Mouse (Mus musculus) spleen, adult 2 months (tissue): ENCODE results near the gene Akap12. TPM values are rescaled to one million over a fixed set of nuclear protein-coding genes. Genes with fewer than 3 reads are reported as not detected.
A peak's percentile ranks its signal among the peaks of the same experiment; 100 is the strongest.

Source experiments
- DNase-seq, 2 experiments: peaks; one replicate each; pipeline versions ENCODE4 v3.0.0 to v3.0.0-alpha.2; 2012 to 2021; ENCODE audit warnings: low spot score in 2 of 2, low read depth in 1 of 2
- H3K27ac ChIP-seq: fragments of 200-500 bp; 2 replicates; pipeline ENCODE4 v1.5.1; 2012; ENCODE audit warnings: low read length, inconsistent platforms; ENCODE audit not compliant: insufficient read depth
- H3K27me3 ChIP-seq: fragments of 200-500 bp; 2 replicates; pipeline ENCODE4 v1.6.1; 2012; ENCODE audit warnings: mild to moderate bottlenecking, moderate library complexity, low read length, inconsistent platforms; ENCODE audit not compliant: control insufficient read depth, insufficient read depth
- H3K36me3 ChIP-seq: fragments of 200-500 bp; 2 replicates; pipeline ENCODE4 v1.6.1; 2012; ENCODE audit warnings: mild to moderate bottlenecking, low read length, inconsistent platforms; ENCODE audit not compliant: control insufficient read depth, insufficient read depth
- H3K4me1 ChIP-seq: fragments of 200-500 bp; 2 replicates; pipeline ENCODE4 v1.6.1; 2011; ENCODE audit warnings: inconsistent platforms; ENCODE audit not compliant: control insufficient read depth, insufficient read depth, insufficient read length
- H3K4me3 ChIP-seq: fragments of 200-500 bp; 2 replicates; pipeline ENCODE4 v1.5.1; 2011; ENCODE audit warnings: mild to moderate bottlenecking, inconsistent platforms; ENCODE audit not compliant: insufficient read depth, insufficient read length; ENCODE audit errors: extremely low read depth
- CTCF ChIP-seq: fragments of 200-500 bp; IDR thresholded peaks from 2 replicates; pipeline ENCODE4 v1.5.1; 2011; ENCODE audit warnings: mild to moderate bottlenecking, inconsistent platforms; ENCODE audit not compliant: insufficient read depth, insufficient read length, insufficient replicate concordance; ENCODE audit errors: extremely low read depth
- POLR2A ChIP-seq: fragments of 200-500 bp; IDR thresholded peaks from 2 replicates; pipeline ENCODE4 v1.6.1; 2011; ENCODE audit warnings: low read depth, low read length, inconsistent platforms
- WGBS: fragments of 180-500 bp; shearing (Covaris S2); methylation state at CpG from one replicate; pipeline ENCODE4 v1.1.7; 2018; 5-methylcytosine and 5-hydroxymethylcytosine counted together
- polyA plus RNA-seq: library from polyadenylated mRNA; depleted of rRNA; stranded (reverse); fragments of >200 nt; gene quantifications from 2 replicates; pipeline ENCODE4 v1.2.3, GENCODE M21; 2012

Akap12 gene
- polyA plus RNA-seq, 1 experiment: 4.1 TPM

GRCm38 (mm10) chr10:4265641-4266040, 539 bp upstream of the Akap12 start:
- no peak overlapping the region for H3K27ac ChIP-seq
- H3K36me3 ChIP-seq: no peaks in the 10 kb centered on the region
- no peak for TF ChIP-seq POLR2A
- TF ChIP-seq CTCF: no peak
- DNase-seq: no peak
- WGBS: 65% methylated on average over 13 of the region's 13 CpGs
- H3K27me3 ChIP-seq: no peaks in the 10 kb centered on the region
- H3K4me1 ChIP-seq: peaks cover 8% of the 10 kb centered on the region; the same call in 1 of the 2 replicates
- H3K4me3 ChIP-seq: no peak overlapping the region

DNA sequence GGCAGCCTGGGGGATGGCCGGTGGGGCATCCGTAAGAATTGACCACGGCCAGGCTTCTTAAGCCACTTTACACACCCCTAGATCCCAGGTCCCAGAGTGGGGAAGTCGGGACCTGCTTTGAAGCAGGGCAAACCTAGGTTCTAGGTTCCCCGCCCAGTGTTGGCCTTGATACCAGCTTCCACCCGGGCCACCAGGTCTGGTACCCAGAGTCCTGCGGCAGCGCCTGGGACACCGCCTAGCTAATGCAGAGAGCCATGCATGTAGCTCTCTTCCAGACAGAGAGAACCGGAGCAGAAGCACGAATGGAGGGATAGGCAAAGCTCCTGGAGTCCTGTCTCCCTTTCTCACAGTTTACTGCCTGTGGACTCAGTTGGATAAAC, 741 bp downstream of the Akap12 start:
- peak overlapping the region; percentile 69 for H3K4me3 ChIP-seq
- no peaks in the 10 kb centered on the region for H3K36me3 ChIP-seq
- TF ChIP-seq CTCF (no peak), POLR2A (no peak)
- peak overlapping the region; percentile 21; the same call in 1 of the 2 replicates for H3K27ac ChIP-seq
- H3K27me3 ChIP-seq: no peaks in the 10 kb centered on the region
- peak in 1 of 2 experiments; percentile 14 for DNase-seq
- peaks cover 3% of the 10 kb centered on the region; the same call in 1 of the 2 replicates for H3K4me1 ChIP-seq
- 12% methylated on average over 11 of the region's 11 CpGs for WGBS

DNA sequence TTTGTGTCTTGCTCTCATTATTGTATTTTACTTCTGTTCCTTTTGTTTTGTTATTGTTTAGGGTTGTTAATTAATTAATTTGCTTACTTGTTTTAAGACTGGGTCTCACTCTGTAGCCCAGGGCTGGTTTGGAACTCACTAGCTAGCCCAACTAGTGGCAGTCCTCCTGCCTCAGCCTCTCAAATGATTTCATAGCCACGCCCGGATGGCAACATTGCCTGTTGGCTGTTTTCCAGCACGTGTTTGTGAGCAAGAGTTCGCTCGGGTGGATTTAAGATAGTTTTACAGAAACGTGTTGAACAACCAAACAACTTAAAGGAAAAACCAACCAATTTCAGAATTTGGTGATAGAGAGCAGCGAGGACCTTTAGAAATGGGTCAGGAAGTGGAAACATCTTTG, 1.3 kb downstream of the Akap12 start:
- WGBS: 44% methylated on average over 7 of the region's 7 CpGs
- no peak for DNase-seq
- 0 out of 2 replicates have a peak overlapping the region, but pooled peaks have one; percentile 5 for H3K4me3 ChIP-seq

GRCm38 (mm10) chr10:4268140-4268539, 2.0 kb downstream of the Akap12 start:
- TF ChIP-seq POLR2A (no peak), CTCF (no peak)
- WGBS: 85% methylated on average over 7 of the region's 7 CpGs

More for the DNA sequence above, 1.3 kb downstream of the Akap12 start:
- Histone ChIP-seq H3K27me3 (no peaks in the 10 kb centered on the region), H3K36me3 (no peaks in the 10 kb centered on the region), H3K4me1 (peaks cover 3% of the 10 kb centered on the region; the same call in 1 of the 2 replicates), H3K27ac (no peak overlapping the region)
- TF ChIP-seq CTCF (no peak), POLR2A (no peak)

GRCm38 (mm10) chr10:4275572-4275971, 9.4 kb downstream of the Akap12 start:
- TF ChIP-seq CTCF (no peak), POLR2A (no peak)
- no peak for DNase-seq
- no peaks in the 10 kb centered on the region for H3K4me1 ChIP-seq
- no peaks in the 10 kb centered on the region for H3K36me3 ChIP-seq
- no peaks in the 10 kb centered on the region for H3K27me3 ChIP-seq
- H3K27ac ChIP-seq: no peak overlapping the region
- H3K4me3 ChIP-seq: no peak overlapping the region
- WGBS: 91% methylated on average over 10 of the region's 10 CpGs

More at GRCm38 (mm10) chr10:4268140-4268539, 2.0 kb downstream of the Akap12 start:
- H3K27me3 ChIP-seq: no peaks in the 10 kb centered on the region
- H3K36me3 ChIP-seq: no peaks in the 10 kb centered on the region
- peaks cover 3% of the 10 kb centered on the region; the same call in 1 of the 2 replicates for H3K4me1 ChIP-seq
- no peak overlapping the region for H3K4me3 ChIP-seq
- no peak for DNase-seq
- no peak overlapping the region for H3K27ac ChIP-seq

- Histone ChIP-seq H3K36me3 (no peaks in the 10 kb centered on the region), H3K4me1 (no peaks in the 10 kb centered on the region), H3K27ac (no peak overlapping the region), H3K27me3 (no peaks in the 10 kb centered on the region), H3K4me3 (no peak overlapping the region)
- no peak for DNase-seq
- TF ChIP-seq CTCF (no peak), POLR2A (no peak)
- WGBS: 94% methylated on average over 13 of the region's 13 CpGs
Observed at GRCm38 (mm10) chr10:4276081-4276480, 9.9 kb downstream of the Akap12 start.

GRCm38 (mm10) chr10:4278041-4278440, 11.9 kb downstream of the Akap12 start:
- WGBS: 63% methylated on average over 6 of the region's 6 CpGs
- TF ChIP-seq CTCF (no peak), POLR2A (no peak)
- H3K36me3 ChIP-seq: no peaks in the 10 kb centered on the region
- no peak overlapping the region for H3K27ac ChIP-seq
- no peaks in the 10 kb centered on the region for H3K4me1 ChIP-seq
- H3K27me3 ChIP-seq: no peaks in the 10 kb centered on the region
- DNase-seq: no peak
- no peak overlapping the region for H3K4me3 ChIP-seq

DNA sequence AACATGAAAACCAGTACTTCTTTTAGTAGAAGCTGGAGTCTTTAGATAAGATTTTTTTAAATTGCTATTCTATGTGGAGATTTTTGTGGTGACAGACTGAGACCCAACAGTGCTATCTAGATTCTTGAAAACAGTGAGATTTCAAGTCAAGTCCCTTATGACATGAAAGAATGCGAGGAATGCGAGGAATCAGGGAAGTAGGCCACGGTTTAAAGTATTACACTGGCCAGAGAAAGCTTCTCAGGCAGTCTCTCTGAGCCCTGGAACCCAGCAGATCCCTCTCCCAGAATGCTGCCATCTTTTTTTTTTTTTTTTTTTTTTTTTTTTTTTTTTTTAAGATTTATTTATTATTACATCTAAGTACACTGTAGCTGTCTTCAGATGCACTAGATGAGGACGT, 16.2 kb downstream of the Akap12 start:
- no peak for DNase-seq
- H3K4me1 ChIP-seq: no peaks in the 10 kb centered on the region
- TF ChIP-seq POLR2A (no peak), CTCF (no peak)
- no peaks in the 10 kb centered on the region for H3K36me3 ChIP-seq
- H3K27me3 ChIP-seq: no peaks in the 10 kb centered on the region
- H3K27ac ChIP-seq: no peak overlapping the region
- no peak overlapping the region for H3K4me3 ChIP-seq
- WGBS: 86% methylated on average over 4 of the region's 4 CpGs
